Mouse (Mus musculus) R1 (cell line): ENCODE measurements around the gene Fat1.

Experiments used
- DNase-seq: peaks from one replicate; pipeline ENCODE4 v3.0.0-alpha.2; 2018; ENCODE audit warnings: low read depth, low spot score

Gene Fat1

GRCm38 (mm10) chr8:45002686-45003085 lies 67.4 kb downstream of the Fat1 start:
- DNase-seq: no peak

GRCm38 (mm10) chr8:45004021-45004420 lies 68.8 kb downstream of the Fat1 start:
- DNase-seq: no peak

GRCm38 (mm10) chr8:45010685-45011084 lies 75.4 kb downstream of the Fat1 start:
- DNase-seq: no peak

GRCm38 (mm10) chr8:45011774-45012173 lies 76.5 kb downstream of the Fat1 start:
- DNase-seq: no peak

GRCm38 (mm10) chr8:45013852-45014251 lies 78.6 kb downstream of the Fat1 start:
- DNase-seq: no peak

GRCm38 (mm10) chr8:45014498-45015067 lies 79.3 kb downstream of the Fat1 start:
- DNase-seq: no peak

- DNase-seq: no peak
Measured at GRCm38 (mm10) chr8:45015876-45016275, 80.6 kb downstream of the Fat1 start.

- DNase-seq: no peak
Measured at GRCm38 (mm10) chr8:45019241-45019640, 84.0 kb downstream of the Fat1 start.

GRCm38 (mm10) chr8:45021171-45021570 lies 85.9 kb downstream of the Fat1 start:
- DNase-seq: no peak

- DNase-seq: no peak
Measured at GRCm38 (mm10) chr8:45021911-45022665, 86.8 kb downstream of the Fat1 start.

- no peak for DNase-seq
Measured at GRCm38 (mm10) chr8:45028081-45028497, 92.8 kb downstream of the Fat1 start.

- DNase-seq: peak; percentile 66
Measured at GRCm38 (mm10) chr8:45038350-45038749, 103.1 kb downstream of the Fat1 start.

- peak; percentile 52 for DNase-seq
Measured at GRCm38 (mm10) chr8:45044160-45044559, 108.9 kb downstream of the Fat1 start.

- peak; percentile 52 for DNase-seq
Measured at GRCm38 (mm10) chr8:45050451-45050850, 115.2 kb downstream of the Fat1 start.

GRCm38 (mm10) chr8:45051236-45051635 lies 116.0 kb downstream of the Fat1 start:
- peak; percentile 65 for DNase-seq

- peak; percentile 67 for DNase-seq
Measured at GRCm38 (mm10) chr8:45052205-45052604, 117.0 kb downstream of the Fat1 start.

GRCm38 (mm10) chr8:45052618-45053017 lies 117.4 kb downstream of the Fat1 start:
- no peak for DNase-seq

GRCm38 (mm10) chr8:45055500-45055899 lies 120.3 kb downstream of the Fat1 start:
- DNase-seq: peak; percentile 80

GRCm38 (mm10) chr8:45056810-45057209 lies 121.6 kb downstream of the Fat1 start:
- peak; percentile 81 for DNase-seq

- DNase-seq: no peak
Measured at GRCm38 (mm10) chr8:45060083-45060482, 124.8 kb downstream of the Fat1 start.

- peak; percentile 84 for DNase-seq
Measured at GRCm38 (mm10) chr8:45062311-45062710, 127.1 kb downstream of the Fat1 start.

- peak; percentile 97 for DNase-seq
Measured at GRCm38 (mm10) chr8:45062982-45063924, 128.0 kb downstream of the Fat1 start.
